Mouse (Mus musculus) yolk sac, embryonic 10.5 days (tissue): Measurements from ENCODE around the gene Fam234a.

ENCODE experiments used
- DNase-seq: peaks from one replicate; pipeline ENCODE4 v3.0.0-alpha.2; 2017; ENCODE audit warnings: low spot score

The Fam234a gene

DNA sequence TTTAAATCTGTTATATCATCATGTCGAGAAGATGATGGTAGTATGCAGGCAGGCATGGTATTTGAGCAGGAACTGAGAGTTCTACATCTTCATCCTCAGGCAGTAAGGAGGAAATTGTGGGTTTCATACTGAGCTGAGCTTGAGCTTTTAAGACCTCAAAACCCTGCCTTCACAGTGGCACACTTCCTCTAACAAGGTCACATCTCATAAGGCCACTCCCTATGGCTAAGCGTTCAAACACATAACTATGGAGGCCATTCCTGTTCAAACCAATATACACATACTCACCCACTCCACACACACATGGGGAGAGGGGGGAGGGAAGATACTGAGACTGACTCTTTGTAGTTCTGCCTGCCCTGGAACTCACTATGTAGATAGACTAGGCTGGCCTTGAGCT is 76.0 kb downstream of the Fam234a start:
- DNase-seq, result no peak

DNA sequence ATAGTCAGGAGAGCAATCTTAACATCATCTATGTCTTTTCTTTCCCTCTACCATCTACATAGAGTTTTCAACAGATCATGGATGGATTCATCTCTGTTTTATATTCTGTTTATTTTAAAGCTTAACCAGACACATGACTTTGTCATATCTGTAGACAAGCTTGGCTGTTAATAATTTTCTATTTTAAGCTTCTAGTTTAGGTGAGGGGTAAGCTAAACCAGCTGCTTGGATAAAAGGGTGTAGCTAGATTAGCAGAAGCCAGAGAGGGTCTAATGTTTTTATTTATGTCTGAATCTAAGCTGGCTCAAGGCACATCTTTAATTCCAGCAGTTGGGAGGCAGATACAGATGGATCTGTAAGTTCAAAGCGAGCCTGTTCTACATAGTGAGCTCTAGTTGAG is 81.3 kb downstream of the Fam234a start:
- no peak for DNase-seq
